Comparison of ENCODE assay signal across 8 mouse cellular contexts in genomic region chr8:85461377-85461776, GRCm38 (mm10). TPM values are rescaled to one million over a fixed set of nuclear protein-coding genes. Genes with fewer than 3 reads are reported as not detected.
A peak's percentile ranks its signal among the peaks of the same experiment; 100 is the strongest.
DNase-seq lines count a peak whose midpoint lies in the region; TF ChIP-seq lines count a peak whose summit lies in the region.

No protein-coding gene starts in this region.

- peak; percentile 53 for TF ChIP-seq CTCF in gastrocnemius, adult 2 months (IDR thresholded peaks at IDR 0.05)

- intact Hi-C loops in gastrocnemius, adult 2 months (cut with DNase I) = no loop called here
- intact Hi-C loops in gastrocnemius, postnatal 14 days (cut with DNase I; ENCODE audit: low total_unique reads) = loop anchor here (2.0 kb wide), 1 partner anchor 61 kb away; no protein-coding TSS in a partner anchor

- H3K27ac ChIP-seq in gastrocnemius, adult 2 months = peak overlapping the region; percentile 88

- no peak overlapping the region for H3K4me3 ChIP-seq in gastrocnemius, adult 2 months

- peak; percentile 30 for DNase-seq in gastrocnemius, adult 2 months
- DNase-seq in gastrocnemius, postnatal 14 days = no peak
- peak; percentile 12 for DNase-seq in urinary bladder, postnatal 25 days (ENCODE audit: low spot score)
- DNase-seq in urinary bladder, postnatal 4 days (ENCODE audit: low spot score in 2 of 2) = no peak
- peak; percentile 26 to 32 for DNase-seq in kidney, postnatal 4 days
- no peak for DNase-seq in right cerebral cortex, postnatal 36 days (ENCODE audit: low spot score in 2 of 2)
- no peak for DNase-seq in ovary, postnatal 10 days (ENCODE audit: low spot score)
- DNase-seq in spleen, adult 18-20 months = no peak

RNA-seq across cellular contexts. Expression of gene 4921524J17Rik, which starts 28.7 kb away (rescaled TPM):
- total RNA-seq in gastrocnemius, adult 2 months (2021) = 10 to 100 TPM; 12.1 to 14.2 TPM
- 10 to 100 TPM; 12.5 to 12.8 TPM for total RNA-seq in gastrocnemius, postnatal 14 days (2021)

RNA-seq across cellular contexts. Expression of gene Gpt2, which starts 31.0 kb away (rescaled TPM):
- total RNA-seq in gastrocnemius, adult 2 months (2021) = 100 to 1,000 TPM; 203 to 433 TPM
- 100 to 1,000 TPM in 1 of 2 experiments, 10 to 100 TPM in 1; 74.7 to 129 TPM for total RNA-seq in gastrocnemius, postnatal 14 days (2021)

Comparison
In these comparisons a context has a peak if more than half of its experiments do, and no peak if none do; other contexts are left out.
1. DNase-seq: peak in gastrocnemius, adult 2 months (single experiment), urinary bladder, postnatal 25 days (single experiment) and kidney, postnatal 4 days (2 of 2); none in gastrocnemius, postnatal 14 days (single experiment), urinary bladder, postnatal 4 days (0 of 2), right cerebral cortex, postnatal 36 days (0 of 2), ovary, postnatal 10 days (single experiment) and spleen, adult 18-20 months (0 of 2).